Mouse (Mus musculus) kidney, adult 11 months (tissue): ENCODE data around the gene Olfr898.

ENCODE experiments used
- DNase-seq: peaks from one replicate; pipeline ENCODE4 v3.0.0; 2022

Olfr898 gene

DNA sequence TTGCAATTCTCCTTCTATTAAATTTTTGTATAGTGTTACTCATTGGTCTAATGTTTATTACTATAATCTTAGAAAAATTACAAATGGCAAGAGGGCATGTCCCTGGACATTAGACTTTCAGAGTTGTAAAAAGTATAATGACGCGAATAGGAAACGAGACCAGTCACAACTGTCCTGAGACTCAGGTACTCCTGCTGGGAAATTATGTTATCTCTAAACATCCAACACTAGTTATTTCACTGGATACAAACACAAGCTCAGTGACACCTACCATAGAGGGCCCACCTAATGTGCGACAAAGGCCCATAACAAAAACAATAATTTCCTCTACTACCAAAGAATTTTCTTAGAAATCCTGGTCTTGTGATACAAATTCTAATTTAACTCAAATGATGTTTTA lies at the start of gene Olfr898:
Gene Olfr898 (plus strand): TSS at position 301 of the 400 bp plus-strand sequence.
- DNase-seq: no peak

DNA sequence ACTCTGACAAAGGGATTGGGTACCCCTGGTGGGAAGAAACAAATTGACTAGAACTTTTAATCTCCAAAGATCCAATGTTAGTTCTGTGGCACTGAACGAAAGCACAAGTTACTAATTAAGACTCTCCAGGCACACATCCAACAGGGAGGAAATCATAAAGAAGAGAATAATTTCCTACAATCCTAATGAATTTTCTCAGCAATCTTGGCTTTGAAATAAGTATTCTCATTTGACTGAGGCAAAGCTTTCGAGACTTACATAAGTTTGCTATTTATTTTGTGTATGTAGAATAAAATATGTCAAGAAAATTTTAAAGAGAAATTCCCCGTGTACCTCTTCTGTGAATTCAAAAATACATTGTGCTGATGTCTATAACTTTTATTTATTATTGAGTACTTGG lies 19.5 kb upstream of the Olfr898 start, which contains the start of gene Olfr25:
Gene Olfr25 (plus strand): TSS at position 301 of the 400 bp plus-strand sequence.
- no peak for DNase-seq

DNA sequence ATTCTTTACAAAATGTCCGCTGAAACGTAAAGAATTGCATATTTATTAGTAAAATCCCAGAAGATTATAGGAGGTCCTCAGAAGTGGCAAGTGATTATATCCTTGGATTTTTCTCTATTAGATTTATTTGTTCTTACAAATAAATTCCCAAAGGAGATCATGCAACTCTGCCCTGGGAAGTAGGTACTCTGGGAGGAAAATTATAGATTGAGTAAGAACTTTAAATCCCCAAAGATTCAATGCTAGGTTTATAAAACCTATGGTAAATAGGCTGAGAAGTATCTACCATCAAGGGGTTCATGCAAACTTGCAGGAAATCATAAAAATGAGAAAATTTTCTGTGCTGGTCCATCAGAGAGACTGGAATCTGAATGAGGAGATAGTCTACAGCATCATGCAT lies 18.4 kb downstream of the Olfr898 start, which contains the start of gene Olfr250:
Gene Olfr250 (plus strand): TSS at position 301 of the 400 bp plus-strand sequence.
- no peak for DNase-seq

DNA sequence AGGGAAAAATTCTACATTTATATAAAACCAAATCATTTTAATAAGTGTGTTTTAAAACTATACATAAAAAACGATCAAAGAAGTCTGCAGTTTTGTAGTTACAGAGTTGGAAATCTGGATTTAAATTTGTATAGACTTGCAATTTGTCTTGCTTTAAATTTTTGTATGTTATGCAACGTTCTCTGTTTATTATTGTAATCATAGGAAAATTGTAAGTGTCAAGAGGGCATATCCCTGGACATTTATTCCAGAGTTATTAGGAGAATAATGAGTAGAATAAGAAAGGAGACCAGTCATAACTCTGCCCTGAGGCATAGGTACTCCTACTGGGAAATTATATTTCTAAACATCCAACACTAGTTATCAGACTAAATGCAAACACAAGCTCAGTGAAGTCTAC lies 28.6 kb downstream of the Olfr898 start, which contains the start of gene Olfr251:
Gene Olfr251 (plus strand): TSS at position 301 of the 400 bp plus-strand sequence.
- DNase-seq: no peak

DNA sequence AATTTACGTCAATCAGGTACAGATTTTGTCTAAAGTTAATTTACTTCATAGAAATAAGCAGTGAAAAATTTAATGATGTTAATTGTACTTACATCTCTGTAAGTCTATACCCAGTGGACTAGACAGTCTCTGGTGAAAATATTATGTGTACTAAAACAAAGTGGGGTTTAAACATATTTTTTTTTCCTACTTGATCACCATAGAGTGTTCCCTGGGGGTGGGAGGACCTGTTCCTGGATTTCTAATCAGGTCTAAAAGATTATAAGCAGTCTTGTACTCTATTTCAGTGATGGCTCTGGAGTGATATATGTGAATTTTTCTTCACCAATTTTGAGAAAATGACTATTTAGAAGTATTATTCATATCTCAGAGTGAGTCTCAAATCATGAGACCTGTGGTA lies 53.2 kb downstream of the Olfr898 start, which contains the start of gene Olfr147:
Gene Olfr147 (plus strand): TSS at position 301 of the 400 bp plus-strand sequence.
- no peak for DNase-seq
